Mouse (Mus musculus) bone marrow, adult 2 months (tissue): Measurements from ENCODE around the gene Sult1a1. TPM values are rescaled to one million over a fixed set of nuclear protein-coding genes. Genes with fewer than 3 reads are reported as not detected.

ENCODE experiments used
- H3K27ac ChIP-seq: fragments of 200-500 bp; 2 replicates; pipeline ENCODE4 v1.5.1; 2012; ENCODE audit warnings: low read depth, mild to moderate bottlenecking, control low read depth, inconsistent platforms, low read length; ENCODE audit not compliant: control insufficient read depth, poor library complexity, insufficient read depth
- H3K4me1 ChIP-seq: fragments of 200-500 bp; 2 replicates; pipeline ENCODE4 v1.6.1; 2011; ENCODE audit warnings: low read length; ENCODE audit not compliant: control insufficient read depth, insufficient read depth
- H3K4me3 ChIP-seq: fragments of 200-500 bp; replicated peaks from 2 replicates; pipeline ENCODE3; 2011; ENCODE audit warnings: mild to moderate bottlenecking, low read depth, low read length, control low read depth; ENCODE audit not compliant: control insufficient read depth
- CTCF ChIP-seq: fragments of 200-500 bp; IDR thresholded peaks from 2 replicates; pipeline ENCODE4 v1.5.1; 2011; ENCODE audit warnings: low read length, control low read depth; ENCODE audit not compliant: control insufficient read depth, insufficient read depth
- POLR2A ChIP-seq: fragments of 200-500 bp; IDR thresholded peaks from 2 replicates; pipeline ENCODE4 v1.6.1; 2011; ENCODE audit warnings: low read depth, mild to moderate bottlenecking, control low read depth, low read length, borderline replicate concordance; ENCODE audit not compliant: control insufficient read depth
- WGBS: fragments of 180-500 bp; shearing (Covaris S2); methylation state at CpG from one replicate; pipeline ENCODE4 v1.1.7; 2018; 5-methylcytosine and 5-hydroxymethylcytosine counted together
- polyA plus RNA-seq: library from polyadenylated mRNA; stranded (reverse); fragments of >200 nt; gene quantifications from 2 replicates; pipeline ENCODE4 v1.2.4, GENCODE M21; 2011; ENCODE audit warnings: low replicate concordance; ENCODE audit not compliant: missing spikeins, insufficient read depth, insufficient read length

Sult1a1 gene
- polyA plus RNA-seq = 14.2 and 34.1 TPM in 2 replicates

DNA sequence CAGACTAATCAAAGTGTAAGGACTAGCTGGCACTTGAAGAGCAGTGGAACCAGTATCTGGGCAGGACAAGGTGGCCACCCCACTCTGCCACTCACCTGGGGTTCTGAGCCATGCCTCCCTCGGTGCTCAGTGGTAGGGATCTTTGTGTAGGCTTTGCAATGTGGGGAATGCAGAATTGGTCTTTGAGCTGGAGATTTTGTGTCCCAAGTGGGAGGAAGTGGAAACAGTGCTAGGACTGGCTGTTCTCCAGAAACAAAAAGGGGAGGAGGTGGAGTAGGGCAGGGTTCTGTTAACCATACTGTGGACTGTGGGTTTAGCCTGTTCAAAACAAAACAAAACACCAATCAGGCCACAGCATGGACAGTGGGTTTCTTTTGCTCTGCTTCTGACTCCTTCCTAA, at the start of gene Sult1a1:
Gene Sult1a1 (minus strand): TSS at position 226 of the 400 bp plus-strand sequence.
- no peak for TF ChIP-seq CTCF
- TF ChIP-seq POLR2A = no peak
- WGBS = 69% methylated on average over 1 of the region's 1 CpGs
- H3K27ac ChIP-seq = no peak within 1 kb of the TSS
- H3K4me3 ChIP-seq = no peak within 1 kb of the TSS
- H3K4me1 ChIP-seq = peaks cover 2% of the 10 kb centered on the region; the same call in 1 of the 2 replicates

DNA sequence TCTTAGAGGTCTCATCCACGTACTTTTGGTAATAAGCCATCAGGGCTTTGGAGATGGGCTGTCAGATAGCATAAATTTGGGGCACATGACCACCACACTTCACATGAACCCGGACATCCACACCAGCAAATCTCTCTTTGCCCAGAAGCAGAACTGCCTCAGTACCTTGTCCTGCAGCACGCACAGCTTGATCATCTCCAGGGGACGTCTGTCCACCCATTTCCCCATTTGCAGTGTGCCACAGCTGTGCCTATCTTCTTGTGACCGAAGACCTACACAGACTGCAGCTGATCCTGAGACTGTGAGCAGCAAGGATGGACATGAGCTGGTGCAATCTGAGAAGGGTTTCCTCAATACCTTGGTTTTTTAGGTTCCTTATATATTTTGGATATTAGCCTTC, 49.4 kb upstream of the Sult1a1 start:
- WGBS = 26% methylated on average over 5 of the region's 5 CpGs
- Histone ChIP-seq H3K27ac (peak overlapping the region; percentile 0; the same call in 1 of the 2 replicates), H3K4me1 (no peaks in the 10 kb centered on the region; the same call in 1 of the 2 replicates), H3K4me3 (no peak overlapping the region)
- TF ChIP-seq POLR2A (no peak), CTCF (no peak)

DNA sequence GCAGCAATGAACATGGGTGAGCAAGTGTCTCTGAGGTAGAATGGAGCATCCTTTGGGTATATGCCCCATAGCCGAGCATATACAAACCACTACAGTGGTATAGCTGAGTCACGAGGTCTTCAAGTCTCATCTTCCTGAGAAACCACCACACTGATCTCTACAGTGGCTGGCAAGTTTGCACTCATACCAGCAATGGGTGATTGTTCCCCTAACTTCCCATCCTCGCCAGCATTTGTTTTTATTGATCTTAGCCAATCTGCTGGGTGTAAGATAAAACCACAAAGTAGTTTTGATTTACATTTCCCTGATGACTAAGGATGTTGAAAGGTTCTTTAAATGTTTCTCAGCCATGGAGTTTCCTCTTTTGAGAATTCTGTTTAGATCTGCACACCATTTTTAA, 48.8 kb upstream of the Sult1a1 start:
- WGBS = 3% methylated on average over 3 of the region's 3 CpGs
- TF ChIP-seq CTCF (no peak), POLR2A (no peak)
- no peak overlapping the region for H3K27ac ChIP-seq

DNA sequence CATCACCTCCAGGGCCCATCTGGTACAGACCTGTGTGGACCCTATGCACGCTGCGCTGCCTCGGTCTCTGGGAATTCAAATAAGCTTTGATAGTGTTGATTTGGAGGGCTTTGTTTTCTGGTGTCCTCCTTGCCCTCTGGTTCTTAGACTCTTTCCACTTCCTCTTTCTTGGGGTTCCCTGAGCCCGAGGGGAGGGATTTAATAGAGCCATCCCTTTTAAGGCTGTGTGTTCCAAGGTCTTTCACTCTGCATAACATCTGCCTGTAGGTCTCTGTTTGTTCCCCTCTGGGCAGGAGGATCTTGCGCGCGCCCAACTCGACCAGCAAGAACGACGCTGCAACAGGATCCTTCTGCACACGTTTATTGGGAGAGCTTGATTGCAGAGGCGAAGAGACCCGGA, 45.4 kb upstream of the Sult1a1 start:
- TF ChIP-seq CTCF (no peak), POLR2A (no peak)
- no peak overlapping the region for H3K4me3 ChIP-seq
- no peak overlapping the region for H3K27ac ChIP-seq
- H3K4me1 ChIP-seq = no peaks in the 10 kb centered on the region; the same call in 1 of the 2 replicates
- 69% methylated on average over 13 of the region's 13 CpGs for WGBS

More for the DNA sequence above, 48.8 kb upstream of the Sult1a1 start:
- no peak overlapping the region for H3K4me3 ChIP-seq
- no peaks in the 10 kb centered on the region; the same call in 1 of the 2 replicates for H3K4me1 ChIP-seq

DNA sequence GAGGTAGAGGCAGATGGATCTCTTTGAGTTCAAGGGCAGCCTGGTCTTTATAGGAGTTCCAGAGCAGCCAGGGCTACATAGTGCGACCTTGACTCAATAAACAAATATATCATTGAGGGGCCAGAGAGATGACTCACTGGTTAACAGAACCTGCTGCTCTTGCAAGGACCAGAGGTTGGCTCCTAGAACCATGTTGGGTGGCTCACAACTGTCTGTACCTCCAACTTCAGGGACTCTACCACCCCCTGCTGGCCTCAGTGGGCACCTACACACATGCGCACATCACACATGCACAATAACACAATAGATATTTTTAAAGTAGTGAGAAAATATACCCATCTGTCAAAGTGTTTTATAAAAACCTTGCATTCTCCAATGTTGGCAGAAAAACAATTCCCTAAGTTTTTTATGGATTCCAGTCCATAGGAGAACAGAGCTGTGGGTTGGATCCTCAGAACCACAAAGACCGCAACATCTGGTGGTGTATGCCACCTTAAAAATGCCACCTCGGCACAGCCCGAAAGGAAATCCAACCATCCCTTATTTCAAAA, 42.6 kb upstream of the Sult1a1 start:
- Histone ChIP-seq H3K27ac (no peak overlapping the region), H3K4me1 (no peaks in the 10 kb centered on the region; the same call in 1 of the 2 replicates), H3K4me3 (no peak overlapping the region)
- 89% methylated on average over 5 of the region's 5 CpGs for WGBS
- TF ChIP-seq POLR2A (no peak), CTCF (peak; percentile 71)

DNA sequence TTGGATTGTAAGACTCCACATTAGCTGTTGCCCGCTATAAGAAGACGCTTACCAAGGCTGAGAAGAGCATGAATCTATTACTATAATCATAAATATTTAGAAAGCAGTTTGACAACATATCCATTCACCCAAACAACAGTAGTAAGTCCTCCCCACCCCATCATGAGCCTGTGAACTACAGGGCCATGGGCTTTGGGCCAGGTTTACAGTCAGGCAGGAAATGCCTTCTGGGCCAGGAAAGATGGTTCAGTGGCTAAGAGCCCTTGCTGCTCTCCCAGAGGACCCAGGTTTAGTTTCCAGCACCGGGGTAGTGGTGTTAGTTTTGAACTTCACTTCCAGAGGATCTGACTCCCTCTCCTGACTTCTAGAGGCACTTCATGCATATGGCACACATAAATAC, 41.3 kb upstream of the Sult1a1 start:
- Histone ChIP-seq H3K4me1 (no peaks in the 10 kb centered on the region; the same call in 1 of the 2 replicates), H3K4me3 (no peak overlapping the region), H3K27ac (no peak overlapping the region)
- TF ChIP-seq POLR2A = no peak
- no peak for TF ChIP-seq CTCF
- WGBS = 83% methylated on average over 3 of the region's 3 CpGs

DNA sequence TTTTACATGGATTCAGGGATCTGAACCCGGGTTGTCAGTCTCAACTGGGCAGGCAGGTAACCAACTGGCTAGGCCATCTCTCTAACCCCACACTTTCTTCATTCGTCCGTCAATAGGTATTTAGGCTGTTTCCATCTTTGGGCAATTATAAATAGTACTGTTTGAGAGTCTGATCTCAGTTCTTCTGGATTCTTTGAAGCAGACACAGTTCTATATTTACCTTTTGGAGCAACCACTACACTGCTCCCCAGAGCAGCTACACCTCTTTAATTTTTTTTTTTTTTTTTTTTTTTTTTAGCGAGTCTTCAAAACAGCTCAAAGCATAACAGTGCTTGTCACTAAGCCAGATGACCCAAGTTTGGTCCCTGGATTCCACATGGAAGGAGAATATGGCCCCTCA, 39.4 kb upstream of the Sult1a1 start:
- TF ChIP-seq CTCF (no peak), POLR2A (no peak)
- 79% methylated on average over 4 of the region's 4 CpGs for WGBS

DNA sequence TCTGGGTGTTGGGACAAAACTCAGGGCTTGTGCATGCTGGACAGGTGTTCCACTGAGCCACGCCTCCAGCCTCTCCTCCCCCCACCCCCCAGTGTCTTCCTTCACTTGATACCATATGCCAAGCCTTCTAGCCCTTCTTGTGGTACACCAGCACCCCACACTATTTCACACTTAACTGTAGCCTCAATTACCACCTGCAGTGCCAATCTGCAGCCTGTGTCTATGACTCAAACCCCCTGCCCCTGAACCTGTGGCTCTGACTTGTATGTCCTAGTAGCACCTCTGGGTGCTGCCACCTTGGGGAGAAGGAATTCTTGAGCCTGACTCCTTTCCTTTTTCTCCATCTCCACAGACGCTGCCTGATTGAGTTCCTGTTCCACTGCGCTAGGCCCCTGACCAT, 35.7 kb upstream of the Sult1a1 start:
- Histone ChIP-seq H3K27ac (no peak overlapping the region), H3K4me1 (no peaks in the 10 kb centered on the region; the same call in 1 of the 2 replicates), H3K4me3 (no peak overlapping the region)
- TF ChIP-seq CTCF (no peak), POLR2A (no peak)
- 91% methylated on average over 3 of the region's 3 CpGs for WGBS

More for the DNA sequence above, 39.4 kb upstream of the Sult1a1 start:
- Histone ChIP-seq H3K4me1 (no peaks in the 10 kb centered on the region; the same call in 1 of the 2 replicates), H3K27ac (no peak overlapping the region), H3K4me3 (no peak overlapping the region)
